Mouse (Mus musculus) thymus, postnatal 4 days (tissue): ENCODE measurements around the gene Nutf2-ps1.
"Not testable (repeated sequence)": the region's sequence is repeated elsewhere in the genome, so short reads cannot be mapped to it uniquely, and the experiment has no call there.

Source experiments
- DNase-seq: peaks from one replicate; pipeline ENCODE4 v3.0.0; 2021

The Nutf2-ps1 gene

DNA sequence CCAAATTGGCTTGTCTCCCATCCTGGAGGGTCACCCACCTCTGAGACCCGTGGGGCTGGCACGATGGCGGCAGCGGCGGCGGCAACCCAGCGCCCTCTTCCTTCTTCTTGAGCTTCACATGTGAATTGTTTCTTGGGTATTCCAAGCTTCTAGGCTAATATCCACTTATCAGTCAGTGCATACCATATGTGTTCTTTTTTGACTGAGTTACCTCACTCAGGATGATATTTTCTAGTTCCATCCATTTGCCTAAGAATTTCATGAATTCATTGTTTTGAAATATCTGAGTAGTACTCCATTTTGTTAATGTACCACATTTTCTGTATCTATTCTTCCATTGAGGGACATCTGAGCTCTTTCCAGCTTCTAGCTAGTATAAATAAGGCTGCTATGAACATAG is at the start of gene Nutf2-ps1:
Gene Nutf2-ps1 (minus strand): TSS at position 101 of the 400 bp plus-strand sequence.
- DNase-seq = not testable (repeated sequence)

GRCm38 (mm10) chr19:53638041-53638440 is 49.2 kb upstream of the Nutf2-ps1 start:
- no peak for DNase-seq

DNA sequence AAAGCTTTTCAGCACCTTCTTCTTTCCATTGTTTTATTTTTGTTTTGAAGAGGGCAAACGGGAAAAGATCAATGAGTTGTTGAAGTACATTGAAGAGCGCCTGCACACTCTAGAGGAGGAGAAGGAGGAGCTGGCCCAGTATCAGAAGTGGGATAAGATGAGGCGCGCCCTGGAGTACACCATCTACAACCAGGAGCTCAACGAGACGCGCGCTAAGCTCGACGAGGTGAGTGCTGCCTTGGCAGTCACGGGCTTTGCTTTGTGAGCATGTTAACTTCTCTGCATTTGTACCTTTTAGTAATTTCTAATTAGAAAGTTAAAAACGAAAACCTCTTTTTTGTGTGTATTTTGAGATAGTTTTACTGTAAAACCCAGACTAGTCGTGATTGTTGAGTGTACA is 32.8 kb upstream of the Nutf2-ps1 start:
- no peak for DNase-seq

DNA sequence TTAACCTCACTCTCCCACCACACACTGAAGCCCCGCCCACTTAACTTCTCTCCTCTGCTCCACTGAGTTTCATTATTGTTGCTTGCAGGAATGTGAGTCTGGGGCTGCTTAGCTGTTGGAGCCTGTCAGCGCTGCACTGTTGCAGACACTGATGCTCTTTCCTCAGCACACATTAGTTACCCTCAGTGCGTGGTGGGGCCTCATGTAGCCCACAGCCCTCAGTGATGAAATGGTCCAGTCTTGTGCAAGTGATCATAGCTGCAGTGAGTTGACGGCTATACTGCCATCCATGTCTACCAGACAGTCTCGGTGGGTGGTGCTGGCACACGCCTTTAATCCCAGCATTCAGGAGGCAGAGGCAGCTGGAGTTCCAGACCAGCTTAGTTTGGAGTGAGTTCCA is 20.1 kb upstream of the Nutf2-ps1 start:
- DNase-seq = no peak

DNA sequence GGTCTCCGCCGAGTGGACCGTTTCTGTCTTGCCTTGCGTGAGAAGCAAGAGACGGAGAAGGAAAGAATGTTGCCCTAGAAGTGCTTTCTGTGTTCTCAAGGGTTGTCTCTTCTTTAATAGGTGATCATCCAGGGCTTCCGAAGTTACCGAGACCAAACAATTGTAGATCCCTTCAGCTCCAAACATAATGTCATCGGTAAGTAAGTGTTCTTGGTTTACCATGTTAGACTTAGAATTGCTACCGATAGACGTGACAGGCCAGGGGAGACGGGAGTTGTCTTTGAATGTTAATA is 12.4 kb upstream of the Nutf2-ps1 start:
- no peak for DNase-seq

DNA sequence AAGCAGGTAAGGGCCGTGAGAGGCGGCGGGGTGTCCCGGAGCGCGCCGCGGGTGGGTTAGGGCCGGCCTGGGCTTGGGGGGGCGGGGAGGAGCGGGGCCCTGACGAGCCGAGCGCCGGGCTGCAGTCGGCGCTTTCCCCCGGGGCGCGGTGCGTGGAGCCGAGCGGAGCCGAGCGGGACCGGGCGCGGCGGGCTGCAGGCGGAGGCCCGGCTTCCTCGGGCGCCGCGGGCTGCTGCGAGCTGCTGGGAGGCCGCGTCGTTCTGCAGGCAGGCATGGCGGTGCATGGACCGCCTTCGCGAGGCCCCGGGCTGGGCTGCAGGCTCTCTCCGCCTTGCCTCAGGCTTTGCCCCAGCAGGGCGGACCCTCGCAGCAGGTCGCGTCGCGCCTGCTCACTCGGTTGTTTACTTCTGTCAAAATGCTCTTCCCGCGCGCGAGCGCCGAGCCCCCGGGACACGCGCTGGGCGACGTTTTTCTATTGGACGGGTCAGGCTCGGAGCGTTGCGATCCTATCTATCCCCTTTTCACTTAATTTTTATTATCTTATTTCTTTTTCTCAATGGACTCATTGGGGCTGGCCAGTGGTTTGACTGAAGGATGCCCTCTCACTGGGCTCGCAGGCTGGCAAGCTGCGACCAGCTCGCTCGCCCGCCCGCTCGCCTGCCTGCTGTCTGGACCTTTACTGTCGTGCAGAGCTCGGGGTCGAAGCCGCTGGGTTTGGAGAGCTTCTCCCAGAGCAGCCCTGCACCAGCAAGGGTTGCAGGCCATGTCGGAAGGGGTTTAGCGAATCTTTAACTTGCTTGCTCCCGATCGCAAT is 11.9 kb upstream of the Nutf2-ps1 start:
- DNase-seq = peak; percentile 75

- peak; percentile 100 for DNase-seq
Measured at GRCm38 (mm10) chr19:53599757-53600539, 11.1 kb upstream of the Nutf2-ps1 start, which contains the start of gene Smc3. Gene Smc3, plus strand, starts transcription at chr19:53600398.

DNA sequence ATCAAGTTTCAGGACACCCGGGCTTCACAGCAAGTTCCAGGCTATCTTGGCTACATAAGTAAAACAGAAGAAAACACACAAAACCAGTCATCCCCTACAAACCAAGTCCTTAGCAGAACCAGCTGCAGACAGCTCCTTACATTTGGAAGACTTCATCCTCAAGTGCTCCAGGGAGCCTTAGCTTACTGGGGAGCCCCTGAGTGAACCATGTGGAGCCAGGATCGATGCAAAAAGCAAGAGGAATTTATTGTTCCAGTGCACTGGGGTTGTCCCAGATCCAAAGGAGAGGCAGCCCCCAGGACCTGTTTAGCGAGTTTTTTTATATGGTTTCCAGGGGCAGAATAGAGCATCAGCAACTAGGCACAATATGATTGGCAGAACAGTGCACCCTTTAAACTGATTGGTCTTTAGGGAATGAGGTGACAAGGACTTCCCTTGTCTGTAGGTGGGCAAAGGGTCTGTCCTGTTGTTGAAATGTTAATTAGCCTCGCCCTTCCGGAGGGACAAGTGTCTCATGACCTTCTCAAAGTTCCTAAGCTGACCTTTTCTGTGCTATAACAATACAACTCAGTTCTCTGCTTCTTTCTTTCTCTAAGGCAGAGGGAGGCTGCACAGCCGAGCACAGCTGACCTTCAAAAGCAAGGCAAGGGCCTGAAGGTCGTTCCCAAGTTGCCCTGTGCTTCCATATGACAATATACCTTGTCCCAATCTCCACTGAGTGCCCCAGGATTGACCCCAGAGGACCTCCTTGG is 8.0 kb upstream of the Nutf2-ps1 start:
- DNase-seq = no peak

- DNase-seq = not testable (repeated sequence)
Measured at GRCm38 (mm10) chr19:53587686-53588085, 1.2 kb downstream of the Nutf2-ps1 start.

DNA sequence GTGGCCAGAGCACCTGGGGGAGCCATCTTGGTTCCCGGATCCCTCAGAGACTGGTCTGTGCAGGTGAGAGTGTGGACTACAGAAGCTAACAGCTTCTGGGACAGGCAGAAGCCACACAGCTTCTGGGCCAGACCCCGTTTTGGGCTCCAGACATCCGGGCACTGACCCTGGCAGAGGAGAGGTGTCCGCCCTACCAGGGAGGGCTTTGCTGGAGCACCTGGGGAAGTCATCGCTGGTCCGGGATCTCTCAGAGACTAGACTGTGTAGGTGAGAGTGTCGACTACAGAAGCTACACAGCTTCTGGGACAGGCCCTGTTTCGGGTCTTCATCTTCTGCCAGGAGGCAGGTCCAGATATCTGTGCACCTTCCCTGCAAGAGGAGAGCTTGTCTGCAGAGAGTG is 8.6 kb downstream of the Nutf2-ps1 start:
- not testable (repeated sequence) for DNase-seq

DNA sequence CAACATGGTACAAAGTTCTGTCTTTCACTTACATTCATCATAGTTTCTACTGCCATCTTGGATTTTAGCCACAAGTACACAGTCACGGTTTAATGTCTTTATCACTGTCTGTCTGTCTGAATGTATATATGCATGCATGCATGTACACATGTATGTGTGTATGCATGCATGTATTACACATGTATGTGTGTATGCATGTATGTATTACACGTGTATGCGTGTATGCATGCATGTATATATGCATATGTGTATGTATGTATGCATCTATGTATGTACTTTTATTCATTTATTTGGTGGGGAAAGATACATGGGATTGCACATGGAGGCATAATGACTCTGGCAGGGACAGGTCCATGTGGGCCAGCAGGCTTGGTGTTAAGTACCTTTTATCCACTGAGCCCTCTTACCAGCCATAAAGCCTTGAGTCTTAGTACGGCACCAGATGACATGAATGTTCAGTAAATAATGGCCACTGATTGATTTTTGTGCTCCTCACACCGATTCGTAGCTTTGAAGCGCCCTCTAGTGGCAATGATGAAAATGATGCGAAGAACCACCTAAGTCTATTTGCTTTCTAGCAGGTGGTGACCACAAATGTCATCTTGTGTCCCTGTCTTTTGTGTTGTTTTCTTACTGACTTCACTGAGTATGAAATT is 10.1 kb downstream of the Nutf2-ps1 start:
- DNase-seq = peak; percentile 73

DNA sequence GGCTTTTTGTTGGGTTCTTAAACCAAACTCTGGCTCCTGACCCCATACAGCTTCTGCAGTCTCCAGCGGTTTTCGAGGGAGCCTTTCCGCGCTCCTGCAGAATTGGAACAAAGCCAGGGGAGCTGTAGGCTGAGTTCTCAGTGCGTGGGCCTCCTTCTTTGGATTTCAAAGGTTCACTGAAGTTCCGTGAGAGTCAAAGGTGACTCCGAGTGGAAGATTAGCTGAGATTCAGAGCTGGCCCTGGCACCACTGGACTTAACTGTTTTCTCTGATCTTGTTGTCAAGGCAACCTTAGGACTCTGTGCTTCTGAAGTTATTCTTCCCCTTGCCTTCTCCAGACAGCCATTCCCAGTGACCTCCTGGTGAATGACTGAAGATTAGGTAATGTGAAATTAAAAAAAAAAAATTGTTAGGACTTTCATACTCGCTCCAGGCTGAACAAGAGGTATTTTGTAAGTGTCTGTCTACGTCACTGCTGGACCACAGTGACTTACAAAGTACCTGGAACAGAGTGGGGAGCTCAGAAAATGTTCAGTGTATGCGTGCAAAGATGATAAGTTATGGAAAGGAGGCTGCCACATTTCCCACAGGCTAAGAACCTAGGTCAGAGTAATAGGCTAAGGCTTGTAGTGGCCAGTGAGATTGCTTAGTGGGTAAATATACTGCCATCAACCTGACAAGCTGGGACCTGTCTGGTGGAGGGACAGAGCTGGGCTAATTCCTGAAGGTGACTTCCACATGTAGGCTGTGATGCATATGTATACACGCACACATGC is 11.7 kb downstream of the Nutf2-ps1 start:
- peak; percentile 5 for DNase-seq

DNA sequence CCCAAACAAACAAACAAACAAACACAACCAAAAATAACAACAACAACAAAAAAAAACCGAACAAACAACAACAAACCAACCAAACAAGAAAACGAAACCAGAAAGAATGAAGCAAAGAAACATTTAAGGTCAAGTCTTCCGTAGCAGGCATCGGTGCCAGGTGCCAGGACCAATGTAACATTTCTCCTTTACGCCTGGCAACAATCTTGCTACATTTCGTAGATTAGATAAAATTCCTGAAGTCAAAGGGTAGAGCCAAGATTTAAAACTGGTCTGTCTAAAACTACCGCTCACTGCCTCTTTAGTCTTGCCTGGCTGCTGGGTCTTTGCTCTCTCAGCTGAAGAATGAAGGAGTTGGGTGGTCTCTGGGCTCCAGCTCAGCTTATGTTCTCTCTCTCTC is 12.8 kb downstream of the Nutf2-ps1 start:
- peak; percentile 2 for DNase-seq

DNA sequence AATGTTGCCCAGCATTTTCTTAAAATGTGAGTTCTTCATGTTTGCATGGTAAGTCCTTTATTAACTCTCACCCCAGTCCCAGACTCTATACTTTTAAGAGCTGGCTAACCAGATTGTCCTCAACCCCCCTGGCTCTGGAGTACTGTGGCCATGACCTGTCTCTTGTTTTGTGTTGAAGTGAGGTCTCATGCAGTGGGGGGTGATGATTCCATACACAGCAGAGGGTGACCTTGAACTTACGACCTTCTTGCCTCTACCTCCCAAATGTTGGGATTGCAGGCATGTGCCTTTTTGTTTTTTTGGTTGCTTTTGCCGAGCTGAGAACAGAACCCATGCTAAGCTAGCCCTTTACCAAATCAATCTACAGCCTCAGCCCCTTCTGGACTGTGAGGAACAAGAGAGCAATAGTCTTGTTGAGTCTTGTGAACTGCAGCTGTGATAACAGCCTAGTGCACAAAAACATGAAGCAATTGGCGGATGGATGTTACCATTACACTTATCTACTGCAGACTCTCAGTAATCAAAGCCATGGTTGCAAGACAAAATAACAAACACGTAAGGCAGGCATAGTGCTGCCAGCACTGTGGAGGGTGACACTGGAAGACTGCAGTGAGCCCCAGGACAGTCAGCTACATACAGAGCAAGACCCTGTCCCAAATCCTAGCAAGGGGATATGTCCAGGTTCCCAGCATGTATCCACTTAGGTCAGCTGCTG is 13.4 kb downstream of the Nutf2-ps1 start:
- peak; percentile 4 for DNase-seq

DNA sequence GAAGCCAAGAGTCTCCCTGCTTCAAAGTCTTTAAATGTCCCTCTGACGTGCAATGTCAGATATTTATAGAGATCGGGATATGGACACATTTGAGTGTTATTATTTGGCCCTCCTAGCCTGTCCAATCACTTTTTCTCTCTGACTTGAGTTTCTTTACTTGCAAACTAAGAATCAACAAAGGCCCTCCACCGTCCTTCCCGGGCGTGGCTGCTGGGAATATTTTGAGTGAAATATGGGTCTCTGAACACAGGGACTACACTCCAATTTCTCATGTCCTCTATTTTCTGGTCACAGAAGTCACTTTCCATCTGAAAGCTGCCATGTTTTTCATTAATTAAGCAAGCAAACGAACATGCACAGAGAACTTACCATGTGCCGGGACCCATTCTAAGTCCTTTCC is 14.3 kb downstream of the Nutf2-ps1 start:
- peak; percentile 2 for DNase-seq

GRCm38 (mm10) chr19:53574131-53574530 is 14.7 kb downstream of the Nutf2-ps1 start:
- no peak for DNase-seq

- DNase-seq = peak; percentile 6
Measured at GRCm38 (mm10) chr19:53573151-53573550, 15.7 kb downstream of the Nutf2-ps1 start.

DNA sequence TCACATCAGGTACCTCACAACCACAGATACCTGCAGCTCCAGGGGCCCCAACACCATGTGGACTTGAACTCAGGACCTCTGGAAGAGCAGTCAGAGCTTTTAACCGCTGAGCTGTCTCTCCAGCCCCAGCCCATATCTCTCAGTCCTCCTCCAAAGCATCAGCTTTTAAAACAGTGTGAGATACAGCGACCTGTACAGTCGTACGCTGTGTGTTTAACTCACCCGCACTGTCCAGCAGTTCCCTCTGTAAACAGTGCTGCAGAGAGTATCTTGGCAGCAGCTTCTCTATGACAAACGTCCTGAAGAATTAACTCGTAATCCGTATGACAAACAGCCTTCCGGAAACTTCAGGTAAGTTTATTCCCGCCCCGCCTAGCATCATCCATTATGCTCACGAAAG is 16.3 kb downstream of the Nutf2-ps1 start:
- peak; percentile 1 for DNase-seq

DNA sequence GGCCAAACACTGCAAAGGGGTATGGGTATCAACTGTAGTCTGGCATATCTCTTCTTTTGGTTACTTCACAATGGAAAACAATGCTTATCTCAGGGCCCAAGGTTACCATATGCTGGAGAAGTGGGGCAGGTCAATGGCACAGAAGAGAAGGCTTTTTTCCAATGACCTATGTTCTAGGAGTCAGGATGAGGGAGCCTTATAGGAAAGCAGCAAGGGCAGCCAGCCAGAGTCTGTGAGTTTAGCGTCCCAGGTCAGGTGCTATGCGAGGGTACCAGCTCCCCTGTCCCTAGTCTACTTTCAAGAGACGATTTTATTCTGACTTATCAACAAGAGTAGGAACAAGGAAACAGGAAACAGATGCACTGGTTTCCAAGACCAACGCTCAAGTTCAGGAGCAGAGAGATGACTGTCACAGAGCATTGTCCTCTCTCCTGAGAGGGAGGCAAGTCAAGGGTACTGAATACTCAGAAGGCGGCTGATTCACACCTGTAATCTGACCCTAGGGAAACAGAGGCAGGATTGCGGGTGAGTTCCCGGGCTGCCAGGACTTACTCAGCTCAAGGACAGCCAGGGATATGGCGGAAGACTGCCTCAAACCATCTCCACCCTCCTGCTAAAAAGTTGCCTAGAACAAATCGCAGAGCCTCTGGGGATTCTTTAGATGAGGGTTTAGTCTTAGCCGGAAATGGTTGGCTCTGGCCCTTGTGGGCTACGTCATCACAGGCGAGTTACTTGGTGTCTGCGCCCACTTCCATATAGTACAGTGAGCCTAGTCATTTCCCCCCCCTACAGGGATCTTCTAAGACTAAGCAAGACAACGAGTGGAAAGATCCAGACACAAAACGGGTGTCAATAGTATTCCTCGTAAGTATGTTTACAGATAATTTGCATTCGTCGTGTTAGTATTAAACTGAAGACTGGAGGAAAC is 17.1 kb downstream of the Nutf2-ps1 start:
- peak; percentile 5 for DNase-seq

- no peak for DNase-seq
Measured at GRCm38 (mm10) chr19:53571056-53571455, 17.8 kb downstream of the Nutf2-ps1 start.
